Mouse (Mus musculus) CD4-positive, CD25-positive, alpha-beta regulatory T cell, adult 4 months (primary cell): ENCODE results near the gene Zfp654. TPM values are rescaled to one million over a fixed set of nuclear protein-coding genes. Genes with fewer than 3 reads are reported as not detected.

ENCODE experiments used
- ATAC-seq: one replicate; pipeline ENCODE4 v1.8.0; 2017
- polyA plus RNA-seq, 2 experiments: library from polyadenylated mRNA; unstranded; fragments of 100-300 nt; shearing (Covaris generic); gene quantifications; one replicate each; pipeline ENCODE4 v1.2.1; 2017

Zfp654 gene
- polyA plus RNA-seq, 2 experiments from 2014 or later = 6.1 to 10.7 TPM

- ATAC-seq = peak; percentile 5
These were observed 1.0 kb upstream of the Zfp654 start for GRCm38 (mm10) chr16:64852441-64852871.

- no peak for ATAC-seq
These were observed 328 bp downstream of the Zfp654 start for GRCm38 (mm10) chr16:64851085-64851562.

GRCm38 (mm10) chr16:64850287-64851084 lies 966 bp downstream of the Zfp654 start:
- no peak for ATAC-seq

- ATAC-seq = peak; percentile 33
These were observed 5.5 kb downstream of the Zfp654 start for GRCm38 (mm10) chr16:64845947-64846346.

GRCm38 (mm10) chr16:64842374-64842729 lies 9.1 kb downstream of the Zfp654 start:
- ATAC-seq = no peak

GRCm38 (mm10) chr16:64841481-64842373 lies 9.7 kb downstream of the Zfp654 start:
- no peak for ATAC-seq

GRCm38 (mm10) chr16:64836709-64837108 lies 14.7 kb downstream of the Zfp654 start:
- ATAC-seq = peak; percentile 11

GRCm38 (mm10) chr16:64835996-64836545 lies 15.4 kb downstream of the Zfp654 start:
- ATAC-seq = peak; percentile 87

GRCm38 (mm10) chr16:64830291-64830690 lies 21.2 kb downstream of the Zfp654 start:
- ATAC-seq = no peak

GRCm38 (mm10) chr16:64824474-64824873 lies 27.0 kb downstream of the Zfp654 start:
- peak; percentile 64 for ATAC-seq

- ATAC-seq = peak; percentile 77
These were observed 27.6 kb downstream of the Zfp654 start for GRCm38 (mm10) chr16:64823890-64824289.

GRCm38 (mm10) chr16:64817094-64817765 lies 34.2 kb downstream of the Zfp654 start:
- no peak for ATAC-seq

- no peak for ATAC-seq
These were observed 48.4 kb downstream of the Zfp654 start for GRCm38 (mm10) chr16:64803041-64803440.

- peak; percentile 31 for ATAC-seq
These were observed 49.8 kb downstream of the Zfp654 start for GRCm38 (mm10) chr16:64801638-64802037.

- ATAC-seq = peak; percentile 92
These were observed 51.1 kb downstream of the Zfp654 start for GRCm38 (mm10) chr16:64800393-64800792.

- ATAC-seq = no peak
These were observed 56.6 kb downstream of the Zfp654 start for GRCm38 (mm10) chr16:64794802-64795201.

GRCm38 (mm10) chr16:64789706-64790105 lies 61.7 kb downstream of the Zfp654 start:
- ATAC-seq = peak; percentile 91

- no peak for ATAC-seq
These were observed 75.9 kb downstream of the Zfp654 start for GRCm38 (mm10) chr16:64775516-64775915.

- peak; percentile 12 for ATAC-seq
These were observed 80.0 kb downstream of the Zfp654 start for GRCm38 (mm10) chr16:64771431-64771818.

GRCm38 (mm10) chr16:64770521-64771430 lies 80.7 kb downstream of the Zfp654 start, which contains the start of gene 4930453N24Rik:
Gene 4930453N24Rik (minus strand): TSS chr16:64771161.
- ATAC-seq = peak; percentile 76

GRCm38 (mm10) chr16:64766696-64767300 lies 84.7 kb downstream of the Zfp654 start:
- ATAC-seq = peak; percentile 7
